Mouse (Mus musculus): ENCODE measurements around the gene Tubb5. TPM values are rescaled to one million over a fixed set of nuclear protein-coding genes. Genes with fewer than 3 reads are reported as not detected.
"Not testable (repeated sequence)": the region's sequence is repeated elsewhere in the genome, so short reads cannot be mapped to it uniquely, and the experiment has no call there.

Tubb5 gene
- total RNA-seq, 1 experiment from 2014 or later, result 285 TPM

DNA sequence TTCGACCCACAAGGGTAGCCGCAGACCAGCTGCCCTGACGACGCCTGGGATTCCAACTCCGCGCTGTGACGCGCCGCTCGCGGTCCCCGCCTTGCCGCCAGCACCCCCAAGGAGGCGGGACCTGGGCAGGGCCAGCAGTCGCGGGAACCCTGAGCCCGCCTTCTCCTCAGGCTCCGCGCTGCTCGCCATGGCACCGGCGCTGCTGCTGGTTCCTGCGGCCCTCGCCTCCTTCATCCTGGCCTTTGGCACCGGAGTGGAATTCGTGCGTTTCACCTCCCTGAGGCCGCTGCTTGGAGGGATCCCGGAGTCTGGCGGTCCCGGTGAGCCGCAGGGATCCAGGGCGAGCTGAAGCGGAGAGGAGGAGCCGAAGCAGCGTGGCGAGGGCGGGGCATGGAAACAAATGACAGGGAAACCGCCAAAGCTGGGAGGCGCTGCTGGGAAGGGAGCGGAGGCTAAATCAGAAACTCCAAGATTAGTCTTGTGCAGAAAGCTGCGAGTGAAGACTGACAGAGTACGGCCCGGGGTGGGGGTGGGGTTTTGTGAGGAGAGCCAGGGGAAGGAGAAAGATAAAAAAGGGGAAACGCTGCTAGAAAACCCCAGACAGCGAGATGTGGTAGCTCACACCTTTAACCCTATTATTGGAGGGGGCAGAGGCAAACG lies 23.2 kb upstream of the Tubb5 start, which contains the start of gene Nrm:
Gene Nrm, plus strand, starts transcription at position 121 of the 660 bp plus-strand sequence.
- DNase-seq, result peak; percentile 93

DNA sequence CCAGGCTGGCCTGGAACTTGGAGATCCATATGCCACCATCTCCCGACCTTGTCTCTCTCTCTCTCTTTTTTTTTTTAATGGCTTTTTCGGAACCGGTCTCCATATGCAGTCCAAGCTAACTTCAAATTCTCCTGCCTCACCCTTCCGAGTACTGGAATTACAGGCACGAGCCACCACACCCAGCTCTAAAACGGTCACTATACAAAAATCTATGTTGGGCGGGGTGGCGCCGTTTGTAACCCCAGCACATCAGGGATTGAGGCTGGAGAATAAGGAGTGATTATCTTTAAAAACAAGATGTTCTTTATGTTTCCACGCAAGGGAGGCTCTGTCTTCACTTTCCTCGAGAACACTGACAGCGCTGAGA lies 22.7 kb upstream of the Tubb5 start:
- DNase-seq, result no peak

DNA sequence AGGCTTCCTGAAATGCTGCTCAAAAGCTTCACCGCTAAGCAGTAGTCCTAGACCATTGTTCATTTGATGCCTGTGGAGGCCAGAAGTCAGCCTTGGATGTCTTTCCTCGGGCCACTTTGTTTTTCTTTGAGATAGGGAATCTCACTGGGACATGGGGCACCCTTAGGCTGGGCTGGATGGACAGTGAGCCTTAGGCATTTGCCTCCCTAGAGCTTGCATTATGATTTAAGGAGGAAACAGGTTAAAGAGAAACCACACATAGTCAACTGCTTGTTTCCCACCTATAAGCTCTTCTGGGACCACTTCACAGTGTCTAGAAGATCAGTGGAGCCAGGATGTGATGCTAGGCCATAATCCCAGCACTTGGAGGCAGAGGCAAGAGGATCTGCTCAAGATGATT lies 21.7 kb upstream of the Tubb5 start:
- no peak for DNase-seq

GRCm38 (mm10) chr17:35859371-35859770 lies 21.3 kb upstream of the Tubb5 start:
- no peak for DNase-seq

GRCm38 (mm10) chr17:35850974-35851373 lies 12.9 kb upstream of the Tubb5 start:
- no peak for DNase-seq

DNA sequence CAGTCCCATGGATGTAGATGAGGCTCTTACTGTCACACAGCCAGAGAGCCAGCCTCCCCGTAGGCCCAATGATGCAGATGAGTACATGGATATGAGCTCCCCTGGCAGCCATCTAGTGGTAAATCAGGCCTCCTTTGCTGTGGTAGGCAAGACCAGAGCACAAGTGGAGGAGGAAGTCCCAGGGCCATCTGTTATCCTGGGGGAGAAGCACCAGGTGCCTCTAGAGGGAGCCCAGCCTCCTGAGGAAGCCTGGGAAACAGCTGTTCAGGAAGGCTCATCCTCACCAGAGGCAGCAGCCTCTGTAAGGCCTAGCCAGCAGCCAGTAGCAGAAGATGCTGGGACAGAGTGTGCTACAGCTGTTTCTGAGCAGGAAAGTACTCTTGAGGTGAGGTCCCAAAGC lies 10.0 kb upstream of the Tubb5 start:
- DNase-seq, result peak; percentile 38

DNA sequence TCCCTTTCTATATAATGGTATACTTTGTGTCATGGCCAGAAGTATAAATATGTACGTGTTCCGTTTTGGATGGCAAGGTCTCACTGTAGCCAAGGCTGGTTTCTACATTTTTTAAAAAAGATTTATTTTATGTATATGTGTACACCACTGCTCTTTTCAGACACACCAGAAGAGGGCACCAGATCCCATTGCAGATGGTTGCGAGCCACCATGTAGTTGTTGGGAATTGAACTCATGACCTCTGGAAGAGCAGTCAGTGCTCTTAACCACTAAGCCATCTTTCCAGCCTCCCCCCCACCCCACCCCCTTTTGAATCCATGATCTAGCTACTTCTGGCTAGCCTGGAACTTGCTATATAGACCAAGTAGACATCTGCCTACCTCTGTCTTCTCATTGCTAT lies 5.4 kb upstream of the Tubb5 start:
- DNase-seq, result no peak

- no peak for DNase-seq
Measured at GRCm38 (mm10) chr17:35842006-35842405, 3.9 kb upstream of the Tubb5 start.

GRCm38 (mm10) chr17:35841076-35841950 lies 3.2 kb upstream of the Tubb5 start, which contains the start of gene Mdc1:
TSS of gene Mdc1 (plus strand) at chr17:35841515.
- DNase-seq, result peak; percentile 99

DNA sequence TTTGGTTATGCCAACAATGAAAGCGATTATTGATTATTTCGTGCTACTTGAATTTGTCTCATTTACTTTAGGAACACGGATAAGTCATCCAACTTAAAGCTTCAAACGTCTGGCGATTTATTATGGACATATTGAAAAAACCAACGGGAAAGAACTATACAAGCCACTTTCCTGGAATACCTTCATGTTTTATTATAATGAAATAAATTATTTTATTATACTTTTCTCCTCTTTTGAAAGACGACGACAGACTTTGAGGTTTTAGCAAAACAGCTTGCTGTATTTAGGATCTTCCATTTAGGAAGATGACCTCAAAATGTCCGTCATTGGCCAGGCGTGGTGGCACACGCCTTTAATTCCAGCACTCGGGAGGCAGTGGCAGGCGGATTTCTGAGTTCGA lies 2.5 kb upstream of the Tubb5 start:
- no peak for DNase-seq

GRCm38 (mm10) chr17:35839002-35839401 lies 896 bp upstream of the Tubb5 start:
- DNase-seq, result not testable (repeated sequence)

DNA sequence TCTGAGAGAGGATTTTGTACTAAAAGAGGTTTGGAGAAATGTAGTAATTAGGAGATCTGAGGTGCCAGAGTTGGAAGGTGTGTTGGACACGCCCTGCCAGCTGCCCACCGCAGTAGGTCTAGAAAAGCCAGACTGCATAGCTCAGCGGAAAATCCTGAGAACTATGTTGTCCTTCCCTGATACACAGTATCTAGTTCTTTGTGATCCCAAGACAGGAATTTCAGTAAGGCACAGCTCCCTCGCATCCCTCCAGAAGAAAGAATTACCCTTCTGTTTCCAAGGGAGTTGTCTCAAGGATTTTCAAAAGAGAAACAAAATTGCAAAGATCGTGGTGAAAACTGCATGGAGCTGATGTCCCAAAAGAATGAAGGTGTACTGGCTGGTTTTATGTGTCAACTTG lies 464 bp upstream of the Tubb5 start:
- DNase-seq, result no peak

- DNase-seq, result peak; percentile 66
Measured at GRCm38 (mm10) chr17:35837487-35837886, 619 bp downstream of the Tubb5 start.

DNA sequence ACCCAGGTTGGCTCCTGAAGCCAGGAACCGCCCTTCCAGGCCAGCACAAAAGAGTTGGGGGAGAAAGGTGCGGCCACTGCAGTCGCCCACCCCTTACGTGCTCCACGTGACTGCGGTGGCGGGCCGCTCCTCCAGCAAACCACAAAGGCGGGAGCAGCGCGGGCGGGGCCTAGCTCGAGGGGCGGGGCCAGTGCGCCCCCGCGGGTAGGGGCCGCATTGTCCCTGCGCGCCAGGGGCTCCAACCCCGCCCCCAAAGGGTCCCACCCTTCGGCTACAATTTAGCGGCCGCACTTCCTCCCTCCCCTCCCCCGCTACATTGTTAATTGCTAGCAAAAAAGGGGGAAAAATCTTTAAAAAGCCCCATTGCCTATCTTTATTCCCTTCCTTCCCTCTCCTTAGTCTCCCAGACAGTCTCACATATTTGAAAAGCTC lies 1.1 kb downstream of the Tubb5 start:
- peak; percentile 90 for DNase-seq

GRCm38 (mm10) chr17:35836178-35836965 lies 1.7 kb downstream of the Tubb5 start:
- peak; percentile 88 for DNase-seq

GRCm38 (mm10) chr17:35835424-35836140 lies 2.5 kb downstream of the Tubb5 start:
- no peak for DNase-seq

DNA sequence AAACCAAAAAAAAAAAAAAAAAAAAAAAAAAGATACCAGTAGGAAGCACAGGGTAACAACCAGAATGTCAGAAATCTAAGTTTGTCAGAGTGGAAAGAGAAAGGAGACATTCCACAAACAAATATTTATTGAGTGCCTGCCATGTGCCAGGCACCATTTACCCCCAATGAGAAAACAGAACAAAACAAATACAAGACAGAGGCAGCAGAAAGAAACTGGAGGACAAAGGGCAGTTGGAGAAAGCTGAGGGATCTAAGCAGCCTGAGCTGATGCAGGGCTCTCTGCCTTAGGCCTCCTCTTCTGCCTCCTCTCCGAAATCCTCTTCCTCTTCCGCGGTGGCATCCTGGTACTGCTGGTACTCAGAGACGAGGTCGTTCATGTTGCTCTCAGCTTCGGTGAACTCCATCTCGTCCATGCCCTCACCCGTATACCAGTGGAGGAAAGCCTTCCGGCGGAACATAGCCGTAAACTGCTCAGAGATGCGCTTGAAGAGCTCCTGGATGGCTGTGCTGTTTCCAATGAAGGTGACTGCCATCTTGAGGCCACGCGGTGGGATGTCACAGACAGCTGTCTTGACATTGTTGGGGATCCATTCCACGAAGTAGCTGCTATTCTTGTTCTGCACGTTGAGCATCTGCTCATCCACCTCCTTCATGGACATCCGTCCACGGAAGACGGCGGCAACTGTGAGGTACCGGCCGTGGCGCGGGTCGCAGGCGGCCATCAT lies 3.2 kb downstream of the Tubb5 start:
- DNase-seq, result peak; percentile 18

GRCm38 (mm10) chr17:35833894-35834293 lies 4.2 kb downstream of the Tubb5 start:
- no peak for DNase-seq

GRCm38 (mm10) chr17:35833239-35833751 lies 4.8 kb downstream of the Tubb5 start:
- DNase-seq, result no peak

DNA sequence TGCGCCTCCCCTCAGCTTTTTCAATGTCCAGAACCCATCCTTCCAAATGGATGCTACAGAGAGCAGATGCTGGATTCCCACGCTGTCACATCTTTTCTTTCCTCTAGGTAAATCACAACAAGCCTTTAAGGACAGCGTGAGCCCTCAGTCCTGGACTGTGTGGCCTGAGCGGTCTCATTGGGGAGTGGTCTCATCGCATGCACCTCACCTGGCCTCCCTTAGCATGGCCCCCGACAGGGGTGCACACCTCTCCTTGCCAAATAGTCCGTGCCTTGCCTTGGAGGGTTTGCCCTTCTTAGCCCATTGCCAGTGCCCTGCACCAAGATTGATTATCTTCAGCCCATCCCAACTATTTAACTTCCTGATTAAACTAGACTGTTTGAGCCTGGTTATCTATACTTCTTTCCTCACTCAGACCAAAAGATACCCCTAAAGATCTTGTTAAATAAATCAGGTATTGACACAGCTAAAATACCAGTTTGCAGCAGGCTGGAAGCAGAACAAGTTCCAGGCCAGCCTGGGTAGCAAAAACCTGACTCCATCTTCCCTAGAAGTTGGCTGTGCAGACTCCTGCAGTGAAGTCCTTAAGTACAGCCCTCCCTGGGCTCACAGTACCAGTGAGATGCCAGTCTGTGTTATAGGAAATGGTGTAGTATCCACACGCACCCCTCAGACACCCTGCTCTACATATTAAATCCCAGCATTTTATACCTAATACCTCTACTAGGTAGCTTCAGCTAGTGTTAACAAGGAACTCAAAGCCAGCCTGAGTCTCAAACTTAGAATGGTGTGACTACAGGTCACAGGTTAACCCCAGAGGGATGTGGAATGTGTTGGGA lies 5.5 kb downstream of the Tubb5 start:
- no peak for DNase-seq

Data from adrenal gland, postnatal 14 days (tissue).